Mouse (Mus musculus): ENCODE measurements at regions not wholly inside any gene's neighbourhood (a gene's known extent, or its start where the extent isn't known, plus 50 kb on each side); places are given as distances from the start of the nearest gene placed in this dataset.

- Histone ChIP-seq H3K36me3 (ENCODE audit: control insufficient read depth, insufficient read depth, low read length) (no peaks in the 10 kb centered on the region), H3K9ac (ENCODE audit: low read depth, low read length) (no peak overlapping the region), H3K27me3 (ENCODE audit: control insufficient read depth, insufficient read depth, low read length) (no peaks in the 10 kb centered on the region), H3K4me2 (replicated peaks; ENCODE audit: low read depth, low read length) (no peak overlapping the region), H3K4me3 (ENCODE audit: low read length) (no peak overlapping the region), H3K27ac (ENCODE audit: low read depth, low read length) (no peak overlapping the region), H3K4me1 (ENCODE audit: control insufficient read depth, insufficient read depth, low read length) (no peaks in the 10 kb centered on the region), H3K9me3 (ENCODE audit: control insufficient read depth, low read length) (no peaks in the 10 kb centered on the region)
- ATAC-seq (ENCODE audit: low FRiP score, low TSS enrichment) = no peak
Observed at GRCm38 (mm10) chr10:112863808-112864207, 65.0 kb downstream of the Atxn7l3b start.

GRCm38 (mm10) chr10:112863375-112863774 lies 65.4 kb downstream of the Atxn7l3b start:
- Histone ChIP-seq H3K27me3 (ENCODE audit: control insufficient read depth, insufficient read depth, low read length) (no peaks in the 10 kb centered on the region), H3K36me3 (ENCODE audit: control insufficient read depth, insufficient read depth, low read length) (no peaks in the 10 kb centered on the region), H3K9me3 (ENCODE audit: control insufficient read depth, low read length) (no peaks in the 10 kb centered on the region), H3K4me1 (ENCODE audit: control insufficient read depth, insufficient read depth, low read length) (no peaks in the 10 kb centered on the region), H3K9ac (ENCODE audit: low read depth, low read length) (no peak overlapping the region), H3K4me3 (ENCODE audit: low read length) (no peak overlapping the region), H3K4me2 (replicated peaks; ENCODE audit: low read depth, low read length) (no peak overlapping the region), H3K27ac (ENCODE audit: low read depth, low read length) (no peak overlapping the region)
- ATAC-seq (ENCODE audit: low FRiP score, low TSS enrichment) = no peak
- WGBS = 72% methylated on average over 2 of the region's 2 CpGs

GRCm38 (mm10) chr10:112851997-112852396 lies 76.8 kb downstream of the Atxn7l3b start:
- Histone ChIP-seq H3K27ac (ENCODE audit: low read depth, low read length) (no peak overlapping the region), H3K4me3 (ENCODE audit: low read length) (no peak overlapping the region), H3K36me3 (ENCODE audit: control insufficient read depth, insufficient read depth, low read length) (no peaks in the 10 kb centered on the region), H3K9me3 (ENCODE audit: control insufficient read depth, low read length) (peaks cover 3% of the 10 kb centered on the region; the same call in 1 of the 2 replicates), H3K9ac (ENCODE audit: low read depth, low read length) (no peak overlapping the region), H3K4me2 (replicated peaks; ENCODE audit: low read depth, low read length) (no peak overlapping the region), H3K4me1 (ENCODE audit: control insufficient read depth, insufficient read depth, low read length) (no peaks in the 10 kb centered on the region), H3K27me3 (ENCODE audit: control insufficient read depth, insufficient read depth, low read length) (no peaks in the 10 kb centered on the region)
- 79% methylated on average over 1 of the region's 1 CpGs for WGBS
- ATAC-seq (ENCODE audit: low FRiP score, low TSS enrichment) = no peak

- Histone ChIP-seq H3K9me3 (ENCODE audit: control insufficient read depth, low read length) (peaks cover 3% of the 10 kb centered on the region; the same call in 1 of the 2 replicates), H3K9ac (ENCODE audit: low read depth, low read length) (no peak overlapping the region), H3K36me3 (ENCODE audit: control insufficient read depth, insufficient read depth, low read length) (no peaks in the 10 kb centered on the region), H3K4me2 (replicated peaks; ENCODE audit: low read depth, low read length) (no peak overlapping the region), H3K27me3 (ENCODE audit: control insufficient read depth, insufficient read depth, low read length) (no peaks in the 10 kb centered on the region), H3K4me1 (ENCODE audit: control insufficient read depth, insufficient read depth, low read length) (no peaks in the 10 kb centered on the region), H3K27ac (ENCODE audit: low read depth, low read length) (no peak overlapping the region), H3K4me3 (ENCODE audit: low read length) (no peak overlapping the region)
- ATAC-seq (ENCODE audit: low FRiP score, low TSS enrichment) = no peak
- 73% methylated on average over 1 of the region's 1 CpGs for WGBS
Observed at GRCm38 (mm10) chr10:112846225-112846624, 82.6 kb downstream of the Atxn7l3b start.

- Histone ChIP-seq H3K9ac (ENCODE audit: low read depth, low read length) (no peak overlapping the region), H3K36me3 (ENCODE audit: control insufficient read depth, insufficient read depth, low read length) (no peaks in the 10 kb centered on the region), H3K4me1 (ENCODE audit: control insufficient read depth, insufficient read depth, low read length) (no peaks in the 10 kb centered on the region), H3K4me2 (replicated peaks; ENCODE audit: low read depth, low read length) (no peak overlapping the region), H3K27me3 (ENCODE audit: control insufficient read depth, insufficient read depth, low read length) (no peaks in the 10 kb centered on the region), H3K9me3 (ENCODE audit: control insufficient read depth, low read length) (no peaks in the 10 kb centered on the region), H3K27ac (ENCODE audit: low read depth, low read length) (no peak overlapping the region), H3K4me3 (ENCODE audit: low read length) (no peak overlapping the region)
- 84% methylated on average over 11 of the region's 11 CpGs for WGBS
- ATAC-seq (ENCODE audit: low FRiP score, low TSS enrichment) = no peak
Observed at GRCm38 (mm10) chr10:112837400-112838035, 91.3 kb downstream of the Atxn7l3b start.

- no peak for ATAC-seq (ENCODE audit: low FRiP score, low TSS enrichment)
- H3K27ac ChIP-seq (ENCODE audit: low read depth, low read length) = no peak overlapping the region
- no peaks in the 10 kb centered on the region for H3K27me3 ChIP-seq (ENCODE audit: control insufficient read depth, insufficient read depth, low read length)
- no peak overlapping the region for H3K4me3 ChIP-seq (ENCODE audit: low read length)
- no peaks in the 10 kb centered on the region for H3K9me3 ChIP-seq (ENCODE audit: control insufficient read depth, low read length)
- no peaks in the 10 kb centered on the region for H3K36me3 ChIP-seq (ENCODE audit: control insufficient read depth, insufficient read depth, low read length)
- 73% methylated on average over 9 of the region's 9 CpGs for WGBS
- H3K9ac ChIP-seq (ENCODE audit: low read depth, low read length) = no peak overlapping the region
- H3K4me2 ChIP-seq (replicated peaks; ENCODE audit: low read depth, low read length) = no peak overlapping the region
- no peaks in the 10 kb centered on the region for H3K4me1 ChIP-seq (ENCODE audit: control insufficient read depth, insufficient read depth, low read length)
Observed at GRCm38 (mm10) chr10:112835970-112836369, 92.8 kb downstream of the Atxn7l3b start.

- H3K27me3 ChIP-seq (ENCODE audit: control insufficient read depth, insufficient read depth, low read length) = no peaks in the 10 kb centered on the region
- H3K9ac ChIP-seq (ENCODE audit: low read depth, low read length) = no peak overlapping the region
- H3K4me3 ChIP-seq (ENCODE audit: low read length) = no peak overlapping the region
- H3K27ac ChIP-seq (ENCODE audit: low read depth, low read length) = no peak overlapping the region
- no peak for ATAC-seq (ENCODE audit: low FRiP score, low TSS enrichment)
- 50% methylated on average over 8 of the region's 8 CpGs for WGBS
- no peaks in the 10 kb centered on the region for H3K9me3 ChIP-seq (ENCODE audit: control insufficient read depth, low read length)
- H3K4me1 ChIP-seq (ENCODE audit: control insufficient read depth, insufficient read depth, low read length) = no peaks in the 10 kb centered on the region
- H3K36me3 ChIP-seq (ENCODE audit: control insufficient read depth, insufficient read depth, low read length) = no peaks in the 10 kb centered on the region
- H3K4me2 ChIP-seq (replicated peaks; ENCODE audit: low read depth, low read length) = no peak overlapping the region
Observed at GRCm38 (mm10) chr10:112835508-112835907, 93.3 kb downstream of the Atxn7l3b start.

GRCm38 (mm10) chr10:112810181-112810580 lies 118.6 kb downstream of the Atxn7l3b start:
- Histone ChIP-seq H3K4me2 (replicated peaks; ENCODE audit: low read depth, low read length) (no peak overlapping the region), H3K4me1 (ENCODE audit: control insufficient read depth, insufficient read depth, low read length) (no peaks in the 10 kb centered on the region), H3K9ac (ENCODE audit: low read depth, low read length) (no peak overlapping the region), H3K36me3 (ENCODE audit: control insufficient read depth, insufficient read depth, low read length) (no peaks in the 10 kb centered on the region), H3K27ac (ENCODE audit: low read depth, low read length) (no peak overlapping the region), H3K9me3 (ENCODE audit: control insufficient read depth, low read length) (no peaks in the 10 kb centered on the region), H3K27me3 (ENCODE audit: control insufficient read depth, insufficient read depth, low read length) (no peaks in the 10 kb centered on the region), H3K4me3 (ENCODE audit: low read length) (no peak overlapping the region)
- WGBS = 68% methylated on average over 1 of the region's 1 CpGs
- ATAC-seq (ENCODE audit: low FRiP score, low TSS enrichment) = no peak

- Histone ChIP-seq H3K36me3 (ENCODE audit: control insufficient read depth, insufficient read depth, low read length) (no peaks in the 10 kb centered on the region), H3K9me3 (ENCODE audit: control insufficient read depth, low read length) (no peaks in the 10 kb centered on the region), H3K4me2 (replicated peaks; ENCODE audit: low read depth, low read length) (no peak overlapping the region), H3K27me3 (ENCODE audit: control insufficient read depth, insufficient read depth, low read length) (0 out of 2 replicates have a peak, but pooled peaks cover 4% of the 10 kb centered on the region), H3K4me1 (ENCODE audit: control insufficient read depth, insufficient read depth, low read length) (no peaks in the 10 kb centered on the region), H3K9ac (ENCODE audit: low read depth, low read length) (no peak overlapping the region), H3K27ac (ENCODE audit: low read depth, low read length) (no peak overlapping the region), H3K4me3 (ENCODE audit: low read length) (no peak overlapping the region)
- 52% methylated on average over 6 of the region's 6 CpGs for WGBS
- no peak for ATAC-seq (ENCODE audit: low FRiP score, low TSS enrichment)
Observed at GRCm38 (mm10) chr10:112803557-112803956, 125.2 kb downstream of the Atxn7l3b start.

All from kidney, embryonic 14.5 days (tissue).